Mouse (Mus musculus): ENCODE results near the gene Hnf4a. TPM values are rescaled to one million over a fixed set of nuclear protein-coding genes. Genes with fewer than 3 reads are reported as not detected.
"Not testable (repeated sequence)": the region's sequence is repeated elsewhere in the genome, so short reads cannot be mapped to it uniquely, and the experiment has no call there.

Gene Hnf4a
- polyA plus RNA-seq, 1 experiment from 2014 or later, result not detected

DNA sequence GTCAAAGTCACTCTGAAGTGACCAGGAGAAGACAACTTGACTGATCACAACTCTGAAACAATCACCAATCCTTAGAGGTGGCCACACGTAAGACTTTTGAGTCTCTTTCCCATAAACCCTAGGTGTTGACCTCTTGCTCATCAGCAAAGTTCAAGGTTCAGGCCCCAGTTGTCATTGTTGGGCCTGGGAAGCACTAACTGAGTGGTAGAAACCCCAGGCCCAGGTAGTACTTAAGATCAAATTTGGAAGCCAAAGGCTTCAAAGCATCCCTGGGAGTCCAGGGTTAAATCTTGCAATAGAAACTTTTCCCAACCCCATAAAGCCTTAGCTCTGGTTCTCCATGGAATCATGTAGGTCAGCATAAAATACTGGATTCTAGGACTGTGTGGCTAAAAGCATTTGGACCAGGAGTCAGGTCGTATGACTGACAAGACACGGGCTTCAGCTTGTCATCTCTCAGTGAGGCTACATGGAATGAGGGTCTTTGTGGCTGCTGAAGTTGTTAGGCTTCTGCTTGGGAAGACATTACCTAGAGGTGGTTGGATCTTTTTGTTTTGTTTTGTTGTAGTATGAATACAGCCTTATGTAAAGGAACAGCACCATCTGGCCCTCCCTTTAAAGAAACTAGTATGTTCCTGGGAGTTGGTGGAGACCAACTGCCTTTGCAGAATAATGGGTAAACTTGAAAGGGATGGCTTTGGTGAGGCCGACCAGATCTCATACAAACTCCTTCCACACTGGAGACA is 109.5 kb downstream of the Hnf4a start:
- 84% methylated on average over 4 of the region's 4 CpGs for WGBS
- H3K9me3 ChIP-seq (ENCODE audit: control insufficient read depth, low read length), result no peaks in the 10 kb centered on the region
- no peak for ATAC-seq (ENCODE audit: low read depth)
- H3K27me3 ChIP-seq (ENCODE audit: control insufficient read depth, insufficient read depth, low read depth, low read length), result no peaks in the 10 kb centered on the region
- no peak overlapping the region for H3K9ac ChIP-seq (ENCODE audit: low read length)
- H3K4me3 ChIP-seq (ENCODE audit: low read length), result no peak overlapping the region
- peaks cover 52% of the 10 kb centered on the region for H3K36me3 ChIP-seq (ENCODE audit: control insufficient read depth, insufficient read depth, low read length)
- no peak overlapping the region for H3K4me2 ChIP-seq (ENCODE audit: low read depth, low read length)
- no peaks in the 10 kb centered on the region for H3K4me1 ChIP-seq (replicated peaks; ENCODE audit: control insufficient read depth, insufficient read depth, low read length)
- no peak overlapping the region for H3K27ac ChIP-seq (ENCODE audit: low read length)

DNA sequence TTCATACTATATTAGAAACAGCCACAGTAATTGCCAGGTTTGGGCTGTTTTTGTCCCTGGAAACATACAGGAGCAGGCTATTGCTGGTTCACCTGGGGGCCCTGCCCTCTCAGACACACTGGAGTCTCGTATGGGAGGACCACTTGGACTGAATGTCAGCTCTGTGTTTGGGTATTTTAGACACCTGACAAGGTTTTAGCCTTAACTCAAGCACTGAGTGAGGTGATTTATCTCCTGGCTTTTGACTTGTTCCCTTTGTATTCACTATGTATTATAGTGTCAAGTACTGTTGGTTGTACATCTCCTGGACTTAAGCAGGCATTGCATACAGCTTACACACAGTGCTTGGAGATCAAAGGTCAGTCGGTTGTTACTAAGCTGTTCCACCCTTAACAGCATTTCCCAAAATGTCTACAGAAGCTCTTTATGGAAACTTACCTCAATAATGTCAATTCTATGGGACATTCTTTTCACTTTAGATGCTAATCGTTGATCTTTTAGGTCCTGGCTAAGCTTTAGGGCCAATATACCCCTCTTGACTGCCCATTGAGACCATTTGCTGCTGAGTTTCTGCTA is 110.1 kb downstream of the Hnf4a start:
- 69% methylated on average over 3 of the region's 3 CpGs for WGBS
- no peak for ATAC-seq (ENCODE audit: low read depth)

DNA sequence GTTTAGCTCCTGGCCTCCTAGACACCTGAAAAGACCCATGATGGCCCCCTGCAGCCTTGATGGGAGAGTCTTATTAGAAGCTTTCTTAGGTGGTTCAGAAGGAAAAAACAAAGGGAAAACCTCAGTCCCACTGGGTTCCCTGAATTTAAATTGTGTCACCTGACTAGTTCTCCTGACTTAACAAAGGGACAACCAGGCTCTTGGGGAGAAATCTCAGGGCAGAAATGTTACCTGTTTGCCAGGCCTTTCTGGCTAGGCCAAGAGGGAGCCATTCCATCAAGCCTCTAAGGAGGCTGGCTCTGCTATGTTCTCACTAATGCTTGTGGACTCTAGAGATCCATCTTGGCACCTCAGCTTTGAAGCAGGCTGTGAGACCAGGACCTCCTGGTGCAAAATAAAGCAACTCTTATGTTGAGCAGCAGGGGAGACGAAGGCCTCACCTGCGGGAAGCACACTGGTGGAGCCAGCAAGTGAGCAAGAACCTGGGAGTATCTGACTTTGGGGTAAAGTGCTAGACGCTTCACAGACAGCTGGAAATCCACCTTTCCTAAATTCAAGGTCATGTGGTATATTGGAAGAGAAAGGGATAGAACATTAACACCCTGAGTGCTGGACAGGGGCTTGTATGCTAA is 110.7 kb downstream of the Hnf4a start:
- peaks cover 52% of the 10 kb centered on the region for H3K36me3 ChIP-seq (ENCODE audit: control insufficient read depth, insufficient read depth, low read length)
- ATAC-seq (ENCODE audit: low read depth), result no peak

More for the DNA sequence above, 110.1 kb downstream of the Hnf4a start:
- Histone ChIP-seq H3K4me3 (ENCODE audit: low read length) (no peak overlapping the region), H3K9me3 (ENCODE audit: control insufficient read depth, low read length) (no peaks in the 10 kb centered on the region), H3K36me3 (ENCODE audit: control insufficient read depth, insufficient read depth, low read length) (peaks cover 52% of the 10 kb centered on the region), H3K4me1 (replicated peaks; ENCODE audit: control insufficient read depth, insufficient read depth, low read length) (no peaks in the 10 kb centered on the region), H3K4me2 (ENCODE audit: low read depth, low read length) (no peak overlapping the region), H3K27me3 (ENCODE audit: control insufficient read depth, insufficient read depth, low read depth, low read length) (no peaks in the 10 kb centered on the region), H3K9ac (ENCODE audit: low read length) (no peak overlapping the region), H3K27ac (ENCODE audit: low read length) (no peak overlapping the region)

DNA sequence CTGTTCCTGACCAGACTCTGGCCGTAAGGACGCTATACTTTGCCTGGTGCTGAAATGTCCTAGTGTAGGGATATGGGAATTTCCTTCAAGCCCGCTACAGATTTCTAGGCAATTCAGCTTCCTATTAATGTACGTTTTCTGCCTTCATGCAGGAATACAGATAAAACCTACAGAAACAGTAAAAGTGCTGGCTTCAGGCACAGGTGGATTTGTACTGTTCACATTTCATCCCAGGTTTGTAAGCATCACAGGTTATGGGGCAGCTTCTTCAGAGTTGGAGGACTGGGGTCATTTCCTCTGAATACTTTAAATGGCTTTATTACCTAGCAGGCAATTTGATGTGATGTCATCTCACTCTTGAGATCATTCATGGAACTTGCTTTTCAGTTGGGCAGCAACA is 111.3 kb downstream of the Hnf4a start:
- peaks cover 54% of the 10 kb centered on the region for H3K36me3 ChIP-seq (ENCODE audit: control insufficient read depth, insufficient read depth, low read length)
- 78% methylated on average over 4 of the region's 4 CpGs for WGBS

More for the DNA sequence above, 110.7 kb downstream of the Hnf4a start:
- H3K27ac ChIP-seq (ENCODE audit: low read length), result no peak overlapping the region
- H3K4me3 ChIP-seq (ENCODE audit: low read length), result no peak overlapping the region
- 67% methylated on average over 3 of the region's 3 CpGs for WGBS
- no peak overlapping the region for H3K9ac ChIP-seq (ENCODE audit: low read length)
- H3K4me1 ChIP-seq (replicated peaks; ENCODE audit: control insufficient read depth, insufficient read depth, low read length), result no peaks in the 10 kb centered on the region
- H3K9me3 ChIP-seq (ENCODE audit: control insufficient read depth, low read length), result no peaks in the 10 kb centered on the region
- H3K4me2 ChIP-seq (ENCODE audit: low read depth, low read length), result no peak overlapping the region
- H3K27me3 ChIP-seq (ENCODE audit: control insufficient read depth, insufficient read depth, low read depth, low read length), result no peaks in the 10 kb centered on the region

DNA sequence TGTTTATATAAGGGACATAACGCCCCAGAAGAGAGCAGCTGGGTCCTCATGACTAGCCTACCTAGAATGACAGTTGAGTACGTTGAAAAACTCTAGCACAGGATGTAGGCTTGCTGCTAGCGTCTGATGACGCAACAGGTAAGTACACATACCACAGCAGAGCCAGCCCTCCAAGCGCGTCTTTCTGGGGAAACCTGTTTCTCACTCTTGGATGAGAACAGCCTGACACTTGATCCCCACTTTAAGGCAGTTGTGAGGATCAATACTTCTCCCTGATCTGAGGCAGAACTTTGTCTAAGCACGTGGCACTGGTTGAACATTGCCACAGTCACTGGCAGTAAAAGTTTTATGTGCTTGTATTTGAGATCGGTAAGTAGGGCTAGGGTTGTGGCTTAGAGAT is 113.8 kb downstream of the Hnf4a start:
- Histone ChIP-seq H3K9ac (ENCODE audit: low read length) (no peak overlapping the region), H3K4me1 (replicated peaks; ENCODE audit: control insufficient read depth, insufficient read depth, low read length) (no peaks in the 10 kb centered on the region), H3K27me3 (ENCODE audit: control insufficient read depth, insufficient read depth, low read depth, low read length) (no peaks in the 10 kb centered on the region), H3K9me3 (ENCODE audit: control insufficient read depth, low read length) (no peaks in the 10 kb centered on the region), H3K4me2 (ENCODE audit: low read depth, low read length) (no peak overlapping the region), H3K36me3 (ENCODE audit: control insufficient read depth, insufficient read depth, low read length) (peaks cover 51% of the 10 kb centered on the region), H3K4me3 (ENCODE audit: low read length) (no peak overlapping the region), H3K27ac (ENCODE audit: low read length) (no peak overlapping the region)
- WGBS, result 61% methylated on average over 8 of the region's 8 CpGs
- peak; percentile 75 for ATAC-seq (ENCODE audit: low read depth)

More for the DNA sequence above, 111.3 kb downstream of the Hnf4a start:
- no peak for ATAC-seq (ENCODE audit: low read depth)
- H3K27ac ChIP-seq (ENCODE audit: low read length), result no peak overlapping the region
- H3K9ac ChIP-seq (ENCODE audit: low read length), result no peak overlapping the region
- H3K4me2 ChIP-seq (ENCODE audit: low read depth, low read length), result no peak overlapping the region
- H3K4me1 ChIP-seq (replicated peaks; ENCODE audit: control insufficient read depth, insufficient read depth, low read length), result no peaks in the 10 kb centered on the region
- H3K9me3 ChIP-seq (ENCODE audit: control insufficient read depth, low read length), result no peaks in the 10 kb centered on the region
- H3K4me3 ChIP-seq (ENCODE audit: low read length), result no peak overlapping the region
- no peaks in the 10 kb centered on the region for H3K27me3 ChIP-seq (ENCODE audit: control insufficient read depth, insufficient read depth, low read depth, low read length)

DNA sequence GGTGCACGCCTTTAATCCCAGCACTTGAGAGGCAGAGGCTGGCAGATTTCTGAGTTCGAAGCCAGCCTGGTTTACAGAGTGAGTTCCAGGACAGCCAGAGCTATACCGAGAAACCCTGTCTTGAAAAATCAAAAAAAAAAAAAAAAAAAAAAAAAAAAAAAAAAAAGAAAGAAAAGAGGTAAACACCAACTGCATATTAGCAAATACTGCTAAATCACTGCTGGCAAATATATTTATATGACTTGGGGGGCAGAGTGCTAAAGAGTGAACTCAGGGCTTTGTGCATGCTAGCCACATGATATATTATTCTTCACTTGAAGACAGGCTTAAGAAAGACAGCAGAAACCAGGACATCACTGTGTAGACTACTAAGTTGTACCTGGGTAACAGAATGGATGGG is 114.8 kb downstream of the Hnf4a start:
- not testable (repeated sequence) for H3K27ac ChIP-seq (ENCODE audit: low read length); H3K27me3 ChIP-seq (ENCODE audit: control insufficient read depth, insufficient read depth, low read depth, low read length); H3K4me3 ChIP-seq (ENCODE audit: low read length); H3K4me1 ChIP-seq (replicated peaks; ENCODE audit: control insufficient read depth, insufficient read depth, low read length); H3K4me2 ChIP-seq (ENCODE audit: low read depth, low read length); H3K9me3 ChIP-seq (ENCODE audit: control insufficient read depth, low read length); H3K9ac ChIP-seq (ENCODE audit: low read length); ATAC-seq (ENCODE audit: low read depth)
- WGBS, result 84% methylated on average over 3 of the region's 3 CpGs
- peaks cover 51% of the 10 kb centered on the region for H3K36me3 ChIP-seq (ENCODE audit: control insufficient read depth, insufficient read depth, low read length)

Other genes with a start within 250 kb of the Hnf4a start
- gene Jph2, start 108.8 kb upstream of the Hnf4a start, polyA plus RNA-seq (2015; fragmentation: Nextera tagmentation; extraction: Ambion mirVana), result 4.4 and 4.8 TPM in 2 replicates
- 83.2 and 89.9 TPM in 2 replicates for gene Oser1, start 82.1 kb upstream of the Hnf4a start, polyA plus RNA-seq (2015; fragmentation: Nextera tagmentation; extraction: Ambion mirVana)
- gene Gdap1l1, start 68.3 kb upstream of the Hnf4a start, polyA plus RNA-seq (2015; fragmentation: Nextera tagmentation; extraction: Ambion mirVana), result 0.89 and 0.92 TPM in 2 replicates
- 9.5 and 9.9 TPM in 2 replicates for gene Fitm2, start 34.2 kb upstream of the Hnf4a start, polyA plus RNA-seq (2015; fragmentation: Nextera tagmentation; extraction: Ambion mirVana)
- gene R3hdml, start 14.5 kb upstream of the Hnf4a start, polyA plus RNA-seq (2015; fragmentation: Nextera tagmentation; extraction: Ambion mirVana), result not detected in 2 replicates
- 29.5 and 31.2 TPM in 2 replicates for gene Ttpal, start 95.5 kb downstream of the Hnf4a start, polyA plus RNA-seq (2015; fragmentation: Nextera tagmentation; extraction: Ambion mirVana)
- gene Serinc3, start 138.3 kb downstream of the Hnf4a start, polyA plus RNA-seq (2015; fragmentation: Nextera tagmentation; extraction: Ambion mirVana), result 71.5 and 72.8 TPM in 2 replicates
- 133 and 134 TPM in 2 replicates for gene Pkig, start 151.6 kb downstream of the Hnf4a start, polyA plus RNA-seq (2015; fragmentation: Nextera tagmentation; extraction: Ambion mirVana)
- gene Ada, start 243.4 kb downstream of the Hnf4a start, polyA plus RNA-seq (2015; fragmentation: Nextera tagmentation; extraction: Ambion mirVana), result 8.2 and 9.4 TPM in 2 replicates

Data from lung, embryonic 16.5 days (tissue).